Mouse (Mus musculus): Measurements from ENCODE around the gene Gmfg. TPM values are rescaled to one million over a fixed set of nuclear protein-coding genes. Genes with fewer than 3 reads are reported as not detected.
A peak's percentile ranks its signal among the peaks of the same experiment; 100 is the strongest.

The Gmfg gene
- polyA plus RNA-seq, 1 experiment: 41.3 TPM

- H3K36me3 ChIP-seq (replicated peaks; ENCODE audit: low read length): peaks cover 20% of the 10 kb centered on the region
- no peaks in the 10 kb centered on the region for H3K9me3 ChIP-seq
These were observed 859 bp upstream of the Gmfg start for GRCm38 (mm10) chr7:28436271-28436904.

GRCm38 (mm10) chr7:28437964-28438363, 717 bp downstream of the Gmfg start:
- Histone ChIP-seq H3K27me3 (replicated peaks) (no peaks in the 10 kb centered on the region), H3K4me3 (replicated peaks) (no peak overlapping the region), H3K36me3 (replicated peaks; ENCODE audit: low read length) (peaks cover 5% of the 10 kb centered on the region), H3K9me3 (no peaks in the 10 kb centered on the region), H3K4me1 (peaks cover 83% of the 10 kb centered on the region)
- no peak for TF ChIP-seq FLI1 (IDR thresholded peaks at IDR 0.05; ENCODE audit: low read length)
- no peak for TF ChIP-seq GATA1 (IDR thresholded peaks at IDR 0.05; ENCODE audit: borderline replicate concordance, low read length)

More at GRCm38 (mm10) chr7:28436271-28436904, 859 bp upstream of the Gmfg start:
- TF ChIP-seq FLI1 (IDR thresholded peaks at IDR 0.05; ENCODE audit: low read length): no peak
- TF ChIP-seq GATA1 (IDR thresholded peaks at IDR 0.05; ENCODE audit: borderline replicate concordance, low read length): no peak
- Histone ChIP-seq H3K4me1 (peaks cover 85% of the 10 kb centered on the region), H3K4me3 (replicated peaks) (peak overlapping the region; percentile 95), H3K27me3 (replicated peaks) (no peaks in the 10 kb centered on the region)

GRCm38 (mm10) chr7:28438771-28439170, 1.5 kb downstream of the Gmfg start:
- TF ChIP-seq GATA1 (IDR thresholded peaks at IDR 0.05; ENCODE audit: borderline replicate concordance, low read length) (no peak), FLI1 (IDR thresholded peaks at IDR 0.05; ENCODE audit: low read length) (no peak)
- peaks cover 83% of the 10 kb centered on the region for H3K4me1 ChIP-seq
- H3K36me3 ChIP-seq (replicated peaks; ENCODE audit: low read length): peaks cover 1% of the 10 kb centered on the region
- H3K27me3 ChIP-seq (replicated peaks): no peaks in the 10 kb centered on the region
- H3K9me3 ChIP-seq: no peaks in the 10 kb centered on the region
- H3K4me3 ChIP-seq (replicated peaks): no peak overlapping the region

- peaks cover 21% of the 10 kb centered on the region for H3K36me3 ChIP-seq (replicated peaks; ENCODE audit: low read length)
- H3K27me3 ChIP-seq (replicated peaks): no peaks in the 10 kb centered on the region
- H3K9me3 ChIP-seq: no peaks in the 10 kb centered on the region
- TF ChIP-seq GATA1 (IDR thresholded peaks at IDR 0.05; ENCODE audit: borderline replicate concordance, low read length): no peak
- TF ChIP-seq FLI1 (IDR thresholded peaks at IDR 0.05; ENCODE audit: low read length): no peak
- H3K4me3 ChIP-seq (replicated peaks): peak overlapping the region; percentile 90
- peaks cover 82% of the 10 kb centered on the region for H3K4me1 ChIP-seq
These were observed 3.5 kb downstream of the Gmfg start for GRCm38 (mm10) chr7:28440739-28441138.

GRCm38 (mm10) chr7:28441776-28442485, 4.7 kb downstream of the Gmfg start:
- peaks cover 84% of the 10 kb centered on the region for H3K4me1 ChIP-seq
- no peaks in the 10 kb centered on the region for H3K27me3 ChIP-seq (replicated peaks)
- H3K4me3 ChIP-seq (replicated peaks): peak overlapping the region; percentile 85
- no peaks in the 10 kb centered on the region for H3K9me3 ChIP-seq
- TF ChIP-seq FLI1 (IDR thresholded peaks at IDR 0.05; ENCODE audit: low read length) (no peak), GATA1 (IDR thresholded peaks at IDR 0.05; ENCODE audit: borderline replicate concordance, low read length) (no peak)
- H3K36me3 ChIP-seq (replicated peaks; ENCODE audit: low read length): peaks cover 30% of the 10 kb centered on the region

GRCm38 (mm10) chr7:28442688-28443087, 5.4 kb downstream of the Gmfg start:
- H3K4me3 ChIP-seq (replicated peaks): peak overlapping the region; percentile 79
- TF ChIP-seq FLI1 (IDR thresholded peaks at IDR 0.05; ENCODE audit: low read length) (peak; percentile 36; the same call in 1 of the 2 replicates), GATA1 (IDR thresholded peaks at IDR 0.05; ENCODE audit: borderline replicate concordance, low read length) (peak; percentile 5; the same call in 1 of the 3 replicates)
- H3K27me3 ChIP-seq (replicated peaks): no peaks in the 10 kb centered on the region
- peaks cover 82% of the 10 kb centered on the region for H3K4me1 ChIP-seq
- H3K36me3 ChIP-seq (replicated peaks; ENCODE audit: low read length): peaks cover 38% of the 10 kb centered on the region
- H3K9me3 ChIP-seq: no peaks in the 10 kb centered on the region

- peaks cover 41% of the 10 kb centered on the region for H3K36me3 ChIP-seq (replicated peaks; ENCODE audit: low read length)
- no peaks in the 10 kb centered on the region for H3K9me3 ChIP-seq
- H3K4me1 ChIP-seq: peaks cover 67% of the 10 kb centered on the region
- H3K27me3 ChIP-seq (replicated peaks): no peaks in the 10 kb centered on the region
- H3K4me3 ChIP-seq (replicated peaks): no peak overlapping the region
- TF ChIP-seq GATA1 (IDR thresholded peaks at IDR 0.05; ENCODE audit: borderline replicate concordance, low read length) (no peak), FLI1 (IDR thresholded peaks at IDR 0.05; ENCODE audit: low read length) (no peak)
These were observed 7.2 kb downstream of the Gmfg start for GRCm38 (mm10) chr7:28444344-28444974.

- no peak overlapping the region for H3K4me3 ChIP-seq (replicated peaks)
- H3K9me3 ChIP-seq: no peaks in the 10 kb centered on the region
- no peak for TF ChIP-seq FLI1 (IDR thresholded peaks at IDR 0.05; ENCODE audit: low read length)
- no peak for TF ChIP-seq GATA1 (IDR thresholded peaks at IDR 0.05; ENCODE audit: borderline replicate concordance, low read length)
- peaks cover 41% of the 10 kb centered on the region for H3K36me3 ChIP-seq (replicated peaks; ENCODE audit: low read length)
- peaks cover 60% of the 10 kb centered on the region for H3K4me1 ChIP-seq
- no peaks in the 10 kb centered on the region for H3K27me3 ChIP-seq (replicated peaks)
These were observed 9.2 kb downstream of the Gmfg start for GRCm38 (mm10) chr7:28446446-28446845.

- peaks cover 3% of the 10 kb centered on the region for H3K27me3 ChIP-seq (replicated peaks)
- peaks cover 57% of the 10 kb centered on the region for H3K4me1 ChIP-seq
- H3K36me3 ChIP-seq (replicated peaks; ENCODE audit: low read length): peaks cover 41% of the 10 kb centered on the region
- no peak overlapping the region for H3K4me3 ChIP-seq (replicated peaks)
- no peak for TF ChIP-seq FLI1 (IDR thresholded peaks at IDR 0.05; ENCODE audit: low read length)
- TF ChIP-seq GATA1 (IDR thresholded peaks at IDR 0.05; ENCODE audit: borderline replicate concordance, low read length): no peak
- H3K9me3 ChIP-seq: no peaks in the 10 kb centered on the region
These were observed 10.0 kb downstream of the Gmfg start for GRCm38 (mm10) chr7:28447101-28447830.
